Mouse (Mus musculus): ENCODE data around the gene 2900026A02Rik.

Gene 2900026A02Rik

DNA sequence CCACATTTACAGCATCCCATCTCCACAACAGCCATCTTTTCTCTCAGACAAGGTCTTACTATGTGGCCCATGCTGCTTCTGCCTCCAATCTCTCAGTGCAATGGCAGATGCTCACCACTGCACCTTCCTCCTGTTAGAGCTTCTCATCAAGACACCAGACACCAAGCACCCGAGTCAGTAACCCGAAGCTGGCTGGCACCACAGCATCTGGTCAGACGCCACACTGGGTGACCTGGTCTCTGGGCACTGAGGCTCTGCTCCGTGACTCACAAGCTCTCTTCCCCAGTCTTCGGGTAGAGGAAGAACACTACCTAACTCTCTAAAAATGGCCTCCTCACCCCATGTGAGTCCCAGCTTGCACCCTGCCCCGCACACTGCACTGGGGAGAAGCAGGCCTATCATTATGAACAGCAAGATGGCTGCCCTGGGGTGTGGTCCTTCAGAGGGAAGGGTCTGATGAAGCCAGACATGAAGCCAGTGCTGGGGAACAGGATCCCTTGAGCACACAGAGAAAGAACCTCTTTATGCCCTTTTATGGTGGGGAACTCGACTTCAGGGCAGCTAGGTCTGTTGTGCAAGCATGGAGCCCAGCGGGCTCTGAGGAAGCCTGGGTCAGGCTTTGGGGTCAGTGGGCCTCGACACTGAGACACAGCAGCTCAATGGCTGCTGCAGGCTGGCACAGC is 70.0 kb downstream of the 2900026A02Rik start:
- DNase-seq (ENCODE audit: low spot score in 2 of 2) = no peak

DNA sequence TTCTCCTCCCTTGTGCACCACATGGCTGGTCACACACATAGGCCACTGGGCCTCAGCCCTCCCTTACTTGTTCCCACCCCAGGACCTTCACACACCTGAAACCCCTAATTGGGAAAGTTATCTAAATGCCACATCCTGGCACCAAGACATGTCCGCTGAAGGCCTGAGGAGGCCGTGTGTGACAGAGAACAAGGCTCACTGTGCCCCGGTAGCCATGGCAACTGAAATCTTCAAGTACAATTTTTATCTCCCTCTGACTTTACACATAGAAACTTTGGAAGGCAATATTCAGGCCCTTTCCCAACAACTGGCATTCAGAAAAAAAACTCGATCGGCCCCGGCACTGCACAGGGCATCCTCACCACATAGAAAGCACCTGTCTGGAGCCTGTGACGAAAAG is 72.0 kb downstream of the 2900026A02Rik start:
- DNase-seq (ENCODE audit: low spot score in 2 of 2) = no peak

- peak in 1 of 2 experiments; percentile 78 for DNase-seq (ENCODE audit: low spot score in 2 of 2)
Measured at GRCm38 (mm10) chr5:113147994-113148471, 73.0 kb downstream of the 2900026A02Rik start.

- DNase-seq (ENCODE audit: low spot score in 2 of 2) = no peak
Measured at GRCm38 (mm10) chr5:113146656-113147055, 74.4 kb downstream of the 2900026A02Rik start.

DNA sequence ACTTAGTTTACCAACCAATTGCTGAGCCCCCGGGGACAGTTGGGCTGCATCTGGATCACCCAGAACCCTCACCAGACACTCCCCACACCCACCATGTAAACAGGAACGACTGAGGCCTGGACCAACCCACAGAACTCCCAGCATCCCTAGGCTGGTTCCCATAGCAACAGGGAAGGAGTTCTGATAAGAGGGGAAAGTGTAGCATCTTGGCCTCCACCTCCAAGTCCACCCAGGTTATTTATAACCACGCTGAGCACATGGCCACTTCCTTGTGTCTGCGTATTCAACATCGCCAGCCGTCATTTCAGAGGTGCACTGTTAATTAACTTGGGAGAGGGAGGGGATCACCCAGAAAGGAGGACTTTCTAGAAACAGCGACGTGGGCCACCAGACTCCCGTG is 75.9 kb downstream of the 2900026A02Rik start:
- no peak for DNase-seq (ENCODE audit: low spot score in 2 of 2)

- DNase-seq (ENCODE audit: low spot score in 2 of 2) = peak; percentile 77 to 92
Measured at GRCm38 (mm10) chr5:113142486-113142885, 78.5 kb downstream of the 2900026A02Rik start.

DNA sequence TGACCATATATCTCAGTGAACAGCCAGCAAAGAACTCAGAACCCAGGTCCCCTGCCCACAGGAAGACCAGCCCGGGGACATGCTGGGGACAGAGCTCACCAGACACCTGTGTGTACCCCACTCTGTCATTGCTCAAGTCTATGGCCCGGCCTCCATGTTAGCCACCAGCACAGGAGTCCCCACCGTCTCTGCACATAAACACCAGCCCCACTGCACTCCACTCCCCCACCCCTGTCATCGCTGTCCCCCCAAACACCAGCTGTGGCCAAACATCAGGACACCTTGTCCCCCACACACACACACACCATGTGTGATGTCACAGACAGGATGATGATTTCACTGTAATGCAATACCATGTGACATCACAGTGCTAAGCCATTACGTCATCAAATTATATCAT is 79.0 kb downstream of the 2900026A02Rik start:
- no peak for DNase-seq (ENCODE audit: low spot score in 2 of 2)

DNA sequence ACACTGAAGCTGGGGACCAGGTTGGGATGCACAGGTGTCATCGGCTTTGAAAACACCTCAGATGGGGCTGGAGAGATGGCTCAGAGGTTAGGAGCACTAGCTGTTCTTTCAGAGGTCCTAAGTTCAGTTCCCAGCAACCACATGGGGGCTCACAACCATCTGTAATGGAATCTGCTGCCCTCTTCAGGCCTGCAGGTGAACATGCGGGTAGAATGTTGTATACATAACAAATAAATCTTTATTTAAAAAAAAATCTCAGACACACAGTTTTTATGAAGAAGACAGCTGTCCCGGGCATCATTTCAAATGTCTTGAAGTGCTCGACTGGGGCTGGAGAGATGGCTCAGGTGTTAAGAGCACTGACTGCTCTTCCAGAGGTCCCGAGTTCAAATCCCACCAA is 80.2 kb downstream of the 2900026A02Rik start:
- DNase-seq (ENCODE audit: low spot score in 2 of 2) = no peak

GRCm38 (mm10) chr5:113140051-113140450 is 81.0 kb downstream of the 2900026A02Rik start:
- DNase-seq (ENCODE audit: low spot score in 2 of 2) = no peak

DNA sequence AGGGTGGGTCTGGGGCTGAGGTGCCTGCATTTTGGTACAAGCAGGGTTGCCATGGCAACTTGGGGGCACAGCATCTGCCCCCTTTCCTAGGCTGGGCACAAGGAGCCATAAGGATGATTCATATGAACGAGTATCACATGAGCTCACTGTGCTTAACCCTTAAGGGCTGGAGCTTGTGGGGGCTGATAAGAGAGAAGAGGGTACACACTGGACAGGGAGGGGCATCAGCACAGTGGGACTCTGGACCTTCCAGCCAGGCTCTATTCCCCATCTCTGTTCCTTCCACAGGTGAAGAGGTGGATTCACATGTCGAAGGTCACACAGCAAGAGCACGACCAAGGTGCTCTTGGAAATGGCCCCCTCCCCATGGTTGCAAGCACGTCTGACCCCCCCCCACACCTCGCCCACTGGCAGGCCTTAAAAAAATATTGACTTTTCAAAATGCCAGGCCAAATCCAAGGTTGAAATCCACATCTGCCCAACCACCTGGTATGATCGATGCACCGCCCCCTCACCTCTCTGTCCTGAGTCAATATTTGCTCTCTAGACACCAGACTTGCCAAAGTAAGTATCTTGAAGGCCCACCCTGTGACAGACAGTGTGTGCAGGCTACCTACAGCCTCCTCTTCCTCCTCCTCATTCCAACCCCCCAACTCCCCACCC is 81.8 kb downstream of the 2900026A02Rik start:
- no peak for DNase-seq (ENCODE audit: low spot score in 2 of 2)

GRCm38 (mm10) chr5:113138319-113139063 is 82.5 kb downstream of the 2900026A02Rik start:
- no peak for DNase-seq (ENCODE audit: low spot score in 2 of 2)

DNA sequence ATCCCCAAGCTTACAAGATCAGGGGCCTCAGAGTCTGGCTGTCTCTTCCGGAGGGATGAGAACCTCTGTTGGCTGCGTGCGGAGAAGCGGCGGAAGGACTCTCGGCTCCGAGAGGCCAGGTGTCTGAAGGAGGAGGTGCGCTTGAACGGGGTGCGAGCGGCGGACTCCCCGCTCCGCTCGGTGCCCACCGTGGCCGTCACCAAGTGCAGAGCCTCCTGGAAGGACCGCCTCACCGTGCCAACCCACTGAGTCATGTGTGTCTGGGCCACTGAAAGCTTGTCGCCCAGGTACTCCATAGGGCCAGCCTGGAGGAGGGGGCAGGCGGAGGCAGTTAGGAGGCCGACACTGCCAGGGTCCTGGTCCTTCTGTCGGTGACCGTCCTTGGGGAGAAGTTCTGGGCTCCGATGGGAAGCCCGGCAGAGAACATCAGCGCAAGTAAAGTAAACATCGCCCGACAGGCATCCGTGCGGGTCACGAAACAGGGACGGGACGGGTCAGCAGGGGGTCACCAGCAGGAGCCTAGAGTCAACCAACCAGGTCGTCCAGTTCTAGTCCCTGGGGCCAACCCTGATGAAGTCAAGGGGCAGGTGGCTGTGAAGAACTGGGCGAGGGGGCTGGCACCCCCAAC is 83.2 kb downstream of the 2900026A02Rik start:
- DNase-seq (ENCODE audit: low spot score in 2 of 2) = no peak

GRCm38 (mm10) chr5:113136951-113137487 is 84.0 kb downstream of the 2900026A02Rik start:
- no peak for DNase-seq (ENCODE audit: low spot score in 2 of 2)

DNA sequence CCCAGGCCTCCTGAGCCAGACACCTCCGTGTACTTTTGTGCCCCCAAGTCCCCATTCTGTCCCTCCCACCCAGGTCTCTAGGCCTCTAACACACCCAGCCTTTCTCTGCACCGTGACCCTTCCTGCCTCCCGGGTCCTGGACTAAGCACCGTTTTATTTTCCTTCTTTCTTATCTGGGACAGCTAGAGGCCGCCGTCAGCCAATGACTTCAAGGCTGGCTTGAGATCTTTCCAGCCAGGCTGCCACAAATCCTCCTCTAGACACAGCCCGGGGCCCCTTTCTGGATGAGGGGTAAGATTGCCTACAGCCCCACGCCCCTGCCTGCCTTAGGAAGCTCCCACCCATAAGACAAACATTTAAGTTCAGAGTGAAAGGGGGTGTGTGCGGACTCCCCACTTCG is 85.5 kb downstream of the 2900026A02Rik start:
- DNase-seq (ENCODE audit: low spot score in 2 of 2) = no peak

DNA sequence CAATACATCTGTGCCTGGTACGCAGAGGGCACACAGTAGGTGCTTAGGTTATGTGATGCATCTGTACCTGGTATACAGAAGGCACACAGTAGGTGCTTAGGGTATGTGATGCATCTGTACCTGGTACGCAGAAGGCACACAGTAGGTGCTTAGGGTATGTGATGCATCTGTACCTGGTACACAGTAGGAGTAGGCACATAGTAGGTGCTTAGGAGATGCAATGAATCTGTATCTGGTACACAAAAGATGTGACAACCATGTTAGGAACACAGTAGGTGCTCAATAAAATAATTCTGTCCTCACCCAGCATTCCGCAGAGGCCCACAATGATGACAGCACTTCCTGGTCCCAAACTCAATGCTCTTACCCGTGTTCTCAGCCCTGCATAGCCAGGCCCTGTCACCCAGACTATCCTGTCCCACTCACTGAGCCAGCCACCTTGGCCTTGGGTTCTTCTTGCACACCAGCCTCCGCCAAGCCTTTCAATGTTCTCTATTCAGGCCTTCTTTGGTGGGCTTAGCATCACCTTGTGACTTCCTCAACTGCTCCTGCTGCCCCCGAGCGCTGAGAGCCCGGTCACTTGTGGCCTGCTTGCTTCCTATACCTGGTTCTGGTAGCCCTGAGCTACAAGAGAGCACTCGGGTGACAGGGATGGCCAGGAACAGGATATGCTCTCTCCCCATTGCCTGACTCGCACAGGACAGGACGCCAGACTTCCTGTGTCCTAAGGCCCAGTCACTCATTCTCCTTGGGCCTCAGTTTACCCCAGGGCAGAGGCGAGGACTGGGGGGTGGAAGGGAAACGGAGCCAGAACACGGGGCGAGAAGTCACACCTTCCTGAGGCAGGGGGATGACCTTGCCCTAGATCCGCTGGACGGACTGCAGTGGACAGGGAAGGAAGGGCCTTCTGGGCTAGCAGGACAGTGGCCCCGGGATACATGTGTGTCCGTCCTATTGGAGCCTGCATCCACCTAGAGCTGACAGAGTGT is 87.0 kb downstream of the 2900026A02Rik start:
- DNase-seq (ENCODE audit: low spot score in 2 of 2) = no peak

DNA sequence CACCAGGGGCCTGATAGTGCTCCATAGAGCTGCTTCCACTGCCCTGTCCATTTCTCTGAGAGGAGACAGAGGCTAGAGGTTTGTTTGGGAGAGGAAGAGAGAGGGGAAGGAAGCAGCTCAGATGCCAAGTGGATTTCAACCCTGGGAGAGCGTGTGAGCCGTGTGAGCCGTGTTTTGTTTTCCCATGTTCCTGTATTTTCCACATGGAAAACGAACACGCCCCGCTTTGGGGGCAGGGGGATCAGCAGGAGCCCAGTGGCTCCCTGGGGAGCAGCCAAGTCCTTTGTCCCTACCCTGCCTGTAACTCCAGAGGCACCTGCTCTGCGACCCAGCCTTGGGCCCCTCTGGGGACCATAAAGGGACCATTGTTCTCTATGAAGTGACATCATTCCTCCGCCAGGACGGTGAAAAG is 88.0 kb downstream of the 2900026A02Rik start:
- DNase-seq (ENCODE audit: low spot score in 2 of 2) = no peak

GRCm38 (mm10) chr5:113132635-113133041 is 88.4 kb downstream of the 2900026A02Rik start:
- no peak for DNase-seq (ENCODE audit: low spot score in 2 of 2)

GRCm38 (mm10) chr5:113128426-113128825 is 92.6 kb downstream of the 2900026A02Rik start:
- DNase-seq (ENCODE audit: low spot score in 2 of 2) = no peak

GRCm38 (mm10) chr5:113126476-113126875 is 94.6 kb downstream of the 2900026A02Rik start:
- no peak for DNase-seq (ENCODE audit: low spot score in 2 of 2)

GRCm38 (mm10) chr5:113123693-113124092 is 97.3 kb downstream of the 2900026A02Rik start:
- no peak for DNase-seq (ENCODE audit: low spot score in 2 of 2)
